Mouse (Mus musculus) lung, adult 2 months (tissue): ENCODE results near the gene Igsf21.

Experiments
- CTCF ChIP-seq: fragments of 200-500 bp; IDR thresholded peaks from 2 replicates; pipeline ENCODE4 v1.5.1; 2011; ENCODE audit warnings: mild to moderate bottlenecking, low read length, control low read depth; ENCODE audit not compliant: insufficient read depth
- POLR2A ChIP-seq: fragments of 200-500 bp; IDR thresholded peaks from 2 replicates; pipeline ENCODE4 v1.6.1; 2011; ENCODE audit warnings: low read depth, mild to moderate bottlenecking, control low read depth, low read length, borderline replicate concordance; ENCODE audit errors: extremely low read depth

GRCm38 (mm10) chr4:140089676-140090075, 156.9 kb downstream of the Igsf21 start:
- TF ChIP-seq CTCF (no peak), POLR2A (no peak)
